Comparison of ENCODE assay signal across 13 mouse cellular contexts in the genomic region with DNA sequence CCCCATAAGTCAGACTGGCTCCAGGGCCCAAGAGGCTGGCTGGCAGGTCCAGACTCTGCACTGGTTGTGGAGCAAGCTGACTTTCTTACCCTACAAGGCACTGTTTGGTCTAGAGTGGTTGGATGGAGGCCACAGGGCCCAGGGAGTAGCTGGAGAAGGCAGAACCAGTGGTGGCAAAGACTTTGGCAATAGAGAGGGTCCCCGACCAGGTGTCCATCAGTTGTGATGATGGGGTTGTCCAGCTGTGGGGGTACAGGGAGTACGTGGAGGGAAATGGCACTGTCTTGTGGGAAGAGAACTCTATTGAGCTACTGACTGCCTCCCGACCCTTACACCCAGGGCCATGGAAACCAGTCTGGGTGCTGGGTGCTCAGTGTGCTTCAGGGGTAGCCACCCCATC. TPM values are rescaled to one million over a fixed set of nuclear protein-coding genes. Genes with fewer than 3 reads are reported as not detected.
DNase-seq lines count a peak whose midpoint lies in the region; ATAC-seq lines count a peak whose summit lies in the region.
"Had no signal": no experiment of that assay in that cellular context is flagged by ENCODE, and none has a peak within 500 bp of the region (broad histone marks: within the 10 kb centered on the region; RNA-seq: fewer than 3 reads in every experiment).

No protein-coding gene starts in this region.

- H3K9me3 ChIP-seq in heart, embryonic 14.5 days (ENCODE audit: control insufficient read depth, low read length), result no peaks in the 10 kb centered on the region
- H3K9me3 ChIP-seq in embryonic facial prominence, embryonic 13.5 days, result no peaks in the 10 kb centered on the region
- H3K9me3 ChIP-seq in limb, embryonic 15.5 days, result no peaks in the 10 kb centered on the region
- H3K9me3 ChIP-seq: hindbrain, embryonic 10.5 days; midbrain, embryonic 10.5 days had no signal

- peak overlapping the region; percentile 68 for H3K9ac ChIP-seq in heart, embryonic 14.5 days (ENCODE audit: low read length)
- peak overlapping the region; percentile 36; the same call in 1 of the 2 replicates for H3K9ac ChIP-seq in embryonic facial prominence, embryonic 13.5 days
- H3K9ac ChIP-seq in limb, embryonic 15.5 days, result no peak overlapping the region

- H3K4me2 ChIP-seq in heart, embryonic 14.5 days (ENCODE audit: low read length), result peak overlapping the region; percentile 48
- H3K4me2 ChIP-seq in embryonic facial prominence, embryonic 13.5 days, result no peak overlapping the region
- no peak overlapping the region for H3K4me2 ChIP-seq in limb, embryonic 15.5 days
- H3K4me2 ChIP-seq: liver, embryonic 11.5 days had no signal

- ATAC-seq in heart, embryonic 14.5 days (ENCODE audit: insufficient number of reproducible peaks, insufficient read depth, low FRiP score, low read depth), result no peak
- ATAC-seq in embryonic facial prominence, embryonic 13.5 days (ENCODE audit: insufficient number of reproducible peaks, insufficient read depth, low FRiP score, low TSS enrichment, low read depth), result no peak
- ATAC-seq in limb, embryonic 15.5 days (ENCODE audit: insufficient number of reproducible peaks, low FRiP score, low TSS enrichment, low read depth), result no peak

- peaks cover 26 to 50% of the 10 kb centered on the region in 2 experiments for H3K4me1 ChIP-seq in heart, embryonic 14.5 days (ENCODE audit: control insufficient read depth in 2 of 2, insufficient read depth in 2 of 2, low read length in 2 of 2)
- peaks cover 23% of the 10 kb centered on the region for H3K4me1 ChIP-seq in embryonic facial prominence, embryonic 13.5 days
- H3K4me1 ChIP-seq in limb, embryonic 15.5 days, result peaks cover 23% of the 10 kb centered on the region

- H3K36me3 ChIP-seq in heart, embryonic 14.5 days (ENCODE audit: control insufficient read depth, insufficient read depth, low read length), result peaks cover 67% of the 10 kb centered on the region
- H3K36me3 ChIP-seq in embryonic facial prominence, embryonic 13.5 days, result peaks cover 29% of the 10 kb centered on the region
- peaks cover 27% of the 10 kb centered on the region for H3K36me3 ChIP-seq in limb, embryonic 15.5 days

- peak overlapping the region; percentile 93 to 99 for H3K27ac ChIP-seq in heart, embryonic 14.5 days (replicated peaks in 1 of 2; ENCODE audit: control insufficient read depth in 1 of 2, insufficient read depth in 1 of 2, low read depth in 2 of 2, low read length in 2 of 2)
- no peak overlapping the region for H3K27ac ChIP-seq in embryonic facial prominence, embryonic 13.5 days
- peak overlapping the region; percentile 35; the same call in 1 of the 2 replicates for H3K27ac ChIP-seq in limb, embryonic 15.5 days
- H3K27ac ChIP-seq: hindbrain, embryonic 10.5 days; midbrain, embryonic 10.5 days had no signal

- DNase-seq in cerebellum, adult 9-10 months, result peak; percentile 53
- no peak for DNase-seq in cerebellum, postnatal 4 days (ENCODE audit: low spot score in 2 of 2)
- no peak for DNase-seq in heart, postnatal 36 days
- no peak for DNase-seq in thymus, postnatal 4 days
- no peak for DNase-seq in adrenal gland, postnatal 36 days
- DNase-seq: kidney, adult 18-20 months; retina, postnatal 1 day had no signal

- H3K4me3 ChIP-seq in heart, embryonic 14.5 days (ENCODE audit: control insufficient read depth in 1 of 2, insufficient read depth in 1 of 2, low read depth in 1 of 2, low read length in 2 of 2), result no peak overlapping the region
- H3K4me3 ChIP-seq in embryonic facial prominence, embryonic 13.5 days, result no peak overlapping the region
- no peak overlapping the region for H3K4me3 ChIP-seq in limb, embryonic 15.5 days
- H3K4me3 ChIP-seq: hindbrain, embryonic 10.5 days; midbrain, embryonic 10.5 days had no signal

- WGBS in heart, embryonic 14.5 days, result 92% methylated on average over 3 of the region's 3 CpGs
- 91% methylated on average over 3 of the region's 3 CpGs for WGBS in embryonic facial prominence, embryonic 13.5 days
- WGBS in limb, embryonic 15.5 days, result 86% methylated on average over 3 of the region's 3 CpGs

- H3K27me3 ChIP-seq in heart, embryonic 14.5 days (ENCODE audit: control insufficient read depth, insufficient read depth, low read length), result peaks cover 5% of the 10 kb centered on the region
- peaks cover 10% of the 10 kb centered on the region for H3K27me3 ChIP-seq in embryonic facial prominence, embryonic 13.5 days
- H3K27me3 ChIP-seq in limb, embryonic 15.5 days, result peaks cover 9% of the 10 kb centered on the region

- intact Hi-C loops in heart, postnatal 36 days (cut with DNase I), result no loop called here

RNA-seq across cellular contexts. Expression of a gene that starts 18.7 kb away (rescaled TPM):
- 52.4 and 53.4 TPM in 2 replicates for polyA plus RNA-seq in heart, embryonic 14.5 days (2014; fragmentation: Nextera tagmentation; extraction: Ambion mirVana)
- 100 to 1,000 TPM; 120 to 128 TPM for total RNA-seq in heart, postnatal 36 days (2021)
- polyA plus RNA-seq in embryonic facial prominence, embryonic 13.5 days (2015; fragmentation: Nextera tagmentation; extraction: Ambion mirVana), result 16.1 and 17.0 TPM in 2 replicates
- polyA plus RNA-seq in limb, embryonic 15.5 days (2015; fragmentation: Nextera tagmentation; extraction: Ambion mirVana), result 15.4 and 16.3 TPM in 2 replicates
- 10 to 100 TPM in 1 of 2 experiments, 1 to 10 TPM in 1; 9.8 to 10.8 TPM for total RNA-seq in adrenal gland, postnatal 36 days (2021)

RNA-seq across cellular contexts. Expression of a gene that starts 33.7 kb away (rescaled TPM):
- 351 and 377 TPM in 2 replicates for polyA plus RNA-seq in heart, embryonic 14.5 days (2014; fragmentation: Nextera tagmentation; extraction: Ambion mirVana)
- 1,000 to 10,000 TPM; 1,347 to 1,420 TPM for total RNA-seq in heart, postnatal 36 days (2021)
- polyA plus RNA-seq in embryonic facial prominence, embryonic 13.5 days (2015; fragmentation: Nextera tagmentation; extraction: Ambion mirVana), result 9.9 and 13.8 TPM in 2 replicates
- polyA plus RNA-seq in limb, embryonic 15.5 days (2015; fragmentation: Nextera tagmentation; extraction: Ambion mirVana), result 74.4 and 227 TPM in 2 replicates
- total RNA-seq in adrenal gland, postnatal 36 days (2021), result 10 to 100 TPM; 18.6 to 19.5 TPM

RNA-seq across cellular contexts. Expression of a gene that starts 41.9 kb away (rescaled TPM):
- polyA plus RNA-seq in heart, embryonic 14.5 days (2014; fragmentation: Nextera tagmentation; extraction: Ambion mirVana), result 53.3 and 71.9 TPM in 2 replicates
- total RNA-seq in heart, postnatal 36 days (2021), result 10 to 100 TPM; 35.5 to 39.9 TPM
- 74.2 and 83.0 TPM in 2 replicates for polyA plus RNA-seq in embryonic facial prominence, embryonic 13.5 days (2015; fragmentation: Nextera tagmentation; extraction: Ambion mirVana)
- polyA plus RNA-seq in limb, embryonic 15.5 days (2015; fragmentation: Nextera tagmentation; extraction: Ambion mirVana), result 94.6 and 97.0 TPM in 2 replicates
- total RNA-seq in adrenal gland, postnatal 36 days (2021), result 10 to 100 TPM; 58.7 to 72.1 TPM

RNA-seq across cellular contexts. Expression of a gene that starts 56.4 kb away (rescaled TPM):
- polyA plus RNA-seq in heart, embryonic 14.5 days (2014; fragmentation: Nextera tagmentation; extraction: Ambion mirVana), result 0.18 TPM in 1 of 2 replicates, not detected in the other
- total RNA-seq in heart, postnatal 36 days (2021), result not detected
- 0.30 and 0.45 TPM in 2 replicates for polyA plus RNA-seq in embryonic facial prominence, embryonic 13.5 days (2015; fragmentation: Nextera tagmentation; extraction: Ambion mirVana)
- 0.14 TPM in 2 replicates for polyA plus RNA-seq in limb, embryonic 15.5 days (2015; fragmentation: Nextera tagmentation; extraction: Ambion mirVana)
- 1 to 10 TPM; 3.1 to 4.8 TPM for total RNA-seq in adrenal gland, postnatal 36 days (2021)
